Mouse (Mus musculus): ENCODE measurements around the gene Pidd1. TPM values are rescaled to one million over a fixed set of nuclear protein-coding genes. Genes with fewer than 3 reads are reported as not detected.

Pidd1 gene
- polyA plus RNA-seq, 1 experiment = 1.9 TPM

DNA sequence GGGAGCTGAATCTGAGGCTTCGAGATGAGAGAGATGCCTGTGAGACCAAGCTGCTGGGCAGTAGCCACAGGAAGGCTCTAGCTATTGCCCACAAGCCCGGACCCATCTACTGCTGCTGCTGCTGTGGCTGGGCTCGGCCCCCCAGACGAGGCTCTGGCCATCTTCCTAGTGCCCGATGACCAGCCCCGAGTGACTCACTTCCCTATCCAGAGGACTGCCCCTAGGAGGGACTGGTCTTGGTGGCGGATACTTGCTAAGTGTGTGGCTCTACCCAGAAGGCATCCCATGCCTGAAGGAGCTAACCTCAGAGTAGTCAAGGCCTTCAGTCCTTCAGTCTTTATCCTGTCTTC is 22.2 kb upstream of the Pidd1 start:
- Histone ChIP-seq H3K4me2 (ENCODE audit: low read depth) (peak overlapping the region; percentile 96), H3K27me3 (ENCODE audit: control insufficient read depth, insufficient read depth, insufficient read length) (no peaks in the 10 kb centered on the region), H3K79me2 (ENCODE audit: control insufficient read depth, insufficient read depth) (peaks cover 19% of the 10 kb centered on the region)

DNA sequence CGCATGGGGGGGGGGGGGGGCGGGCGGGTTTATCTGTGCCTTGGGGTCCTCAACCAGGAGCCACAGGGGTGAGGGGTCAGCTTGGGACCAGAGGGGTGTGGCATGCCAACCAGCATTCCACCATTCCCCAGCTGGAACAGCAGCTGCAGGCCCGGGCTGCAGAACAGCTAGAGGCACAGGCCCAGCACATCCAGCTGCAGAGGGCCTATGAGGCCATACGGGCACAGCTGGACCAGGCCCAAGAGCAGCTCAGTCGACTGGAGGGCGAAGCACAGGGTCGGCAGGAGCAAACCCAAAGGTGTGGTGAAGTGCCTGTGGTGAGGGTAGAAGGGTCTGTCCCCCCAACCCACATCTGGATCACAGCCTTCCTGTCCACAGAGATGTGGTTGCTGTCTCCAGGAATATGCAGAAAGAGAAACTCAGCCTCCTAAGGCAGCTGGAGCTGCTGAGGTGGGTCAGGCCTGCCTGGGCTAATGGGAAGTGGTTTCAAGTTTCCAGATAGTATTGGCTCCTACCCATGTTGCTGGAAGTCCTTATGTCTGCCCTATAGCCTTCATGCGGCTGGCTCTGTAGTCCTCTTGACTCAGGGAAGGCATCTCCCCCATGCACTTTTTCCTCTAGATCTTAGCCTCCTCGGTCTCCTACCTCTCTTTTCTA is 21.7 kb upstream of the Pidd1 start:
- Histone ChIP-seq H3K27me3 (ENCODE audit: control insufficient read depth, insufficient read depth, insufficient read length) (no peaks in the 10 kb centered on the region), H3K79me2 (ENCODE audit: control insufficient read depth, insufficient read depth) (peaks cover 16% of the 10 kb centered on the region), H3K4me2 (ENCODE audit: low read depth) (peak overlapping the region; percentile 96), H3ac (ENCODE audit: control insufficient read depth, insufficient read length) (no peak overlapping the region), H3K4me3 (peak overlapping the region; percentile 84), H3K36me3 (ENCODE audit: control insufficient read depth, insufficient read depth) (peaks cover under 1% of the 10 kb centered on the region)
- TF ChIP-seq TCF3 (IDR thresholded peaks at IDR 0.05; ENCODE audit: insufficient read length, low read depth) (peak; percentile 23), MYOG (IDR thresholded peaks at IDR 0.05; ENCODE audit: control insufficient read depth in 1 of 3, insufficient read depth in 1 of 3, insufficient read length in 2 of 3, low read depth in 2 of 3) (no peak), MYOD1 (IDR thresholded peaks at IDR 0.05; ENCODE audit: control insufficient read depth in 1 of 3, insufficient read length in 2 of 3, low read depth in 2 of 3) (peak in 2 of 3 experiments; percentile 47 to 59), USF1 (IDR thresholded peaks at IDR 0.05; ENCODE audit: low read depth) (no peak), POLR2A (IDR thresholded peaks at IDR 0.05; ENCODE audit: insufficient read length, low read depth) (no peak), CEBPB (IDR thresholded peaks at IDR 0.05; ENCODE audit: insufficient read depth, poor library complexity, severe bottlenecking) (no peak)

More for the DNA sequence above, 22.2 kb upstream of the Pidd1 start:
- TF ChIP-seq POLR2A (IDR thresholded peaks at IDR 0.05; ENCODE audit: insufficient read length, low read depth) (peak; percentile 50), E2F4 (IDR thresholded peaks at IDR 0.05; ENCODE audit: insufficient read depth) (no peak)
- H3K36me3 ChIP-seq (ENCODE audit: control insufficient read depth, insufficient read depth) = peaks cover 6% of the 10 kb centered on the region
- H3K4me3 ChIP-seq = peak overlapping the region; percentile 84
- H3ac ChIP-seq (ENCODE audit: control insufficient read depth, insufficient read length) = no peak overlapping the region

DNA sequence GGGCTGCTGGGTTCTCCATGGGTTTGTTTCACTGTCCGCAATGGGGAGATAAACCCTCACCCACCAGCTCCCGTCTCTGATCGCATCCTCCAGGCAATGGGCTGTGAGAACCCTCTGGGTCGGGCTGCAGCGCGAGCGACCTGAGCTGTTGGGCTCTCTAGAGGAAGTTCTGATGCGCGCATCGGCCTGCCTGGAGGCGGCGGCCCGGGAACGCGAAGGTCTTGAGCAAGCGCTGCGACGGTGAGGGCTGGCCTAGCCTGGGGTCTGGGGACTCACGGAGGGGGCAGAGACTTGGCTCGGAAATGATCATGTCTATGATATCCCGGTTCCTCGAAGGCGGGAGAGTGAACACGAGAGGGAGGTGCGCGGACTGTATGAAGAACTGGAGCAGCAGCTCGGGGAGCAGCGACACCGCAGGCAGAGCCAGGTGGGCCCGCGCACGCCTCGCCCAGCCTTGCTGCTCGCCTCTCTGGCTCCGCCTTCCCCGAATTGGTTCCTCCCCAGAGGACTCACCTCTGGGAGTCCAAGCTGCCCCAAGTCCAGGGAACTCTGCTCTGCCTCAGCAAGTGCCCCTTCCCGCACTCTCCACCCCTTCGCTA is 20.9 kb upstream of the Pidd1 start:
- no peak overlapping the region for H3K4me3 ChIP-seq
- no peak overlapping the region for H3ac ChIP-seq (ENCODE audit: control insufficient read depth, insufficient read length)
- TF ChIP-seq TCF3 (IDR thresholded peaks at IDR 0.05; ENCODE audit: insufficient read length, low read depth) = no peak
- TF ChIP-seq MAX (IDR thresholded peaks at IDR 0.05; ENCODE audit: low read depth) = no peak
- TF ChIP-seq TCF12 (IDR thresholded peaks at IDR 0.05; ENCODE audit: insufficient read depth, poor library complexity, severe bottlenecking) = no peak
- TF ChIP-seq USF1 (IDR thresholded peaks at IDR 0.05; ENCODE audit: low read depth) = no peak
- TF ChIP-seq CEBPB (IDR thresholded peaks at IDR 0.05; ENCODE audit: insufficient read depth, poor library complexity, severe bottlenecking) = no peak
- no peak for TF ChIP-seq MYOG (IDR thresholded peaks at IDR 0.05; ENCODE audit: control insufficient read depth in 1 of 3, insufficient read depth in 1 of 3, insufficient read length in 2 of 3, low read depth in 2 of 3)
- H3K27me3 ChIP-seq (ENCODE audit: control insufficient read depth, insufficient read depth, insufficient read length) = no peaks in the 10 kb centered on the region
- H3K79me2 ChIP-seq (ENCODE audit: control insufficient read depth, insufficient read depth) = peaks cover 8% of the 10 kb centered on the region
- H3K36me3 ChIP-seq (ENCODE audit: control insufficient read depth, insufficient read depth) = no peaks in the 10 kb centered on the region
- H3K4me2 ChIP-seq (ENCODE audit: low read depth) = peak overlapping the region; percentile 44

DNA sequence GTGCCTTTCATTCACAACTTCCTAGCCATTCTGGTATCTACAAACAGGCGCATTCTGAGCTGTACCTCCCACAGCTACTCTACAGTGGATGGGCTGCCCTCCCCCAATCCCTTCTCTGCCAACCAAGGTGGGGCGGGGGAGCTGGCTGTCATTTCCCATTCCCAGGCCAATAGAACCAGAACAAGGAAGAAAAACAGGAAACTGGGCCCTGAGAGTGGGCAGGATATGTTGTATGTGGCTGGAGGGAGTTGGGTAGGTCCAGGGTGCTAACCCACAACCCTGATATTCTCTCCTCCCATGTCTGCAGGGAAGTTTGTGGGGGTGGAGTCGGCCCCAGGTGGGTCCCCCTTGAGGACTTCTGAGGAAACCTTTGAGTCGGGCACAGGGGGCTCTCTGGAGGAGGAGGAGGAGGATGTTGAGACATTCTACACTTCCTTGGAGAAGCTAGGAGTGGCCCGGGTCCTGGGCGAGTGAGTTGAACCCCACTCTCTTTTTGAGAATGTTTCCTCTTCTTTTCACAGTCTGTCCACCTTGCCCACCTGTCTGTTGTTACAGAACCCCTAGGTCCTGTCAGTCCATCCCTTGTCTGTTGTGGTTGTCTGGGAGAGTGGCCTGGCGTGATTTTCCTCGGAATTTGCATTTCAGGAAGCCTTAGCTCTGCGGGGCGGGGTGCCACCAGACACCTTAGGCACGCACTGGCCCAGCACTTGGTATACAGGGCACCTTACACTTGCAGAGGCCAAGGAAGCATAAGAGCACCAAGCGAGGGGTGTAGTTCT is 20.2 kb upstream of the Pidd1 start:
- Histone ChIP-seq H3K4me2 (ENCODE audit: low read depth) (no peak overlapping the region), H3K79me2 (ENCODE audit: control insufficient read depth, insufficient read depth) (peaks cover 2% of the 10 kb centered on the region), H3K36me3 (ENCODE audit: control insufficient read depth, insufficient read depth) (no peaks in the 10 kb centered on the region), H3K4me3 (no peak overlapping the region), H3ac (ENCODE audit: control insufficient read depth, insufficient read length) (no peak overlapping the region), H3K27me3 (ENCODE audit: control insufficient read depth, insufficient read depth, insufficient read length) (no peaks in the 10 kb centered on the region)
- no peak for TF ChIP-seq MYOD1 (IDR thresholded peaks at IDR 0.05; ENCODE audit: control insufficient read depth in 1 of 3, insufficient read length in 2 of 3, low read depth in 2 of 3)
- TF ChIP-seq POLR2A (IDR thresholded peaks at IDR 0.05; ENCODE audit: insufficient read length, low read depth) = no peak
- TF ChIP-seq MYOG (IDR thresholded peaks at IDR 0.05; ENCODE audit: control insufficient read depth in 1 of 3, insufficient read depth in 1 of 3, insufficient read length in 2 of 3, low read depth in 2 of 3) = no peak
- no peak for TF ChIP-seq MAX (IDR thresholded peaks at IDR 0.05; ENCODE audit: low read depth)
- TF ChIP-seq E2F4 (IDR thresholded peaks at IDR 0.05; ENCODE audit: insufficient read depth) = no peak
- TF ChIP-seq REST (IDR thresholded peaks at IDR 0.05; ENCODE audit: insufficient read depth, insufficient read length) = no peak

DNA sequence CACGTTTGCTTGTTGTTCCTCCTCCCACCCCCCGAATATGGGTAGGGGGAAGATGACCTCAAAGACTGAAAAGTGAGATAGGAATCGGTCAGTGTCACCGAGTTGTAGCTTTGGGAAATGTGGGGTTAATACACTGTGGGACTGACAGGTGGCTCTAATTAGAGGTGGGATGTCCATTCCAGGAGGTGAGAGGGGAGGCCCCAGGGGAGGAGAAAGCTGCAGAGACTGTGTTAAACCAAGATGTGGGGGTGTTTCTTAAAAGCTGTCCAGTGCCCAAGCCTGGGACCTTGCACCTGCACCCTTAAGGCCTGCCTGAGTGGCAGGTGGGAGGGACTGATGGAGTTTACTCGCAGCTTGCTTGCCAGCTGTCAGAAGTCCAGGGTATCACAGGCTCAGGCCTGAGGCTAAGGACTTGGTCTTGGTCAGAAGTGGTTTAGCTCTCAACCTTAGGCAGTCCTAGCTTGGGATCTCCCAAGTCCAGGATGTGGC is 18.6 kb upstream of the Pidd1 start:
- Histone ChIP-seq H3ac (ENCODE audit: control insufficient read depth, insufficient read length) (no peak overlapping the region), H3K27me3 (ENCODE audit: control insufficient read depth, insufficient read depth, insufficient read length) (no peaks in the 10 kb centered on the region), H3K4me2 (ENCODE audit: low read depth) (no peak overlapping the region), H3K4me3 (no peak overlapping the region), H3K79me2 (ENCODE audit: control insufficient read depth, insufficient read depth) (no peaks in the 10 kb centered on the region), H3K36me3 (ENCODE audit: control insufficient read depth, insufficient read depth) (no peaks in the 10 kb centered on the region)
- TF ChIP-seq POLR2A (IDR thresholded peaks at IDR 0.05; ENCODE audit: insufficient read length, low read depth) = no peak
- no peak for TF ChIP-seq POLR2AphosphoS2 (IDR thresholded peaks at IDR 0.05; ENCODE audit: insufficient read length, low read depth)
- TF ChIP-seq USF1 (IDR thresholded peaks at IDR 0.05; ENCODE audit: low read depth) = no peak
- TF ChIP-seq TCF3 (IDR thresholded peaks at IDR 0.05; ENCODE audit: insufficient read length, low read depth) = no peak
- TF ChIP-seq E2F4 (IDR thresholded peaks at IDR 0.05; ENCODE audit: insufficient read depth) = no peak
- no peak for TF ChIP-seq MYOD1 (IDR thresholded peaks at IDR 0.05; ENCODE audit: control insufficient read depth in 1 of 3, insufficient read length in 2 of 3, low read depth in 2 of 3)
- no peak for TF ChIP-seq MAX (IDR thresholded peaks at IDR 0.05; ENCODE audit: low read depth)
- TF ChIP-seq CEBPB (IDR thresholded peaks at IDR 0.05; ENCODE audit: insufficient read depth, poor library complexity, severe bottlenecking) = no peak
- TF ChIP-seq TCF12 (IDR thresholded peaks at IDR 0.05; ENCODE audit: insufficient read depth, poor library complexity, severe bottlenecking) = no peak
- TF ChIP-seq MYOG (IDR thresholded peaks at IDR 0.05; ENCODE audit: control insufficient read depth in 1 of 3, insufficient read depth in 1 of 3, insufficient read length in 2 of 3, low read depth in 2 of 3) = no peak
- TF ChIP-seq SRF (IDR thresholded peaks at IDR 0.05; ENCODE audit: control insufficient read depth, insufficient read length, low read depth) = no peak
- TF ChIP-seq REST (IDR thresholded peaks at IDR 0.05; ENCODE audit: insufficient read depth, insufficient read length) = no peak
